Mouse (Mus musculus): Measurements from ENCODE around the gene Macrod2.

- TF ChIP-seq CTCF (IDR thresholded peaks at IDR 0.05; ENCODE audit: low read depth) = no peak
- no peak for TF ChIP-seq EP300 (IDR thresholded peaks at IDR 0.05; ENCODE audit: low read depth)
These were observed 267.6 kb downstream of the Macrod2 start for GRCm38 (mm10) chr2:140662673-140663072.
